Mouse (Mus musculus): ENCODE measurements at regions not wholly inside any gene's neighbourhood (a gene's known extent, or its start where the extent isn't known, plus 50 kb on each side); places are given as distances from the start of the nearest gene placed in this dataset.
"Not testable (repeated sequence)": the region's sequence is repeated elsewhere in the genome, so short reads cannot be mapped to it uniquely, and the experiment has no call there.

- DNase-seq, result no peak
These were observed 252.7 kb upstream of the Dcbld2 start for GRCm38 (mm10) chr16:58155538-58155937.

GRCm38 (mm10) chr16:58178744-58179401, 229.4 kb upstream of the Dcbld2 start:
- DNase-seq, result no peak

GRCm38 (mm10) chr16:58179981-58180380, 228.3 kb upstream of the Dcbld2 start:
- not testable (repeated sequence) for DNase-seq

GRCm38 (mm10) chr16:58194619-58195497, 213.4 kb upstream of the Dcbld2 start:
- DNase-seq, result no peak

GRCm38 (mm10) chr16:58211872-58212271, 196.4 kb upstream of the Dcbld2 start:
- peak; percentile 46 for DNase-seq

GRCm38 (mm10) chr16:58234686-58235085, 173.6 kb upstream of the Dcbld2 start:
- no peak for DNase-seq

- DNase-seq, result no peak
These were observed 171.4 kb upstream of the Dcbld2 start for GRCm38 (mm10) chr16:58236857-58237256.

GRCm38 (mm10) chr16:58276281-58276680, 132.0 kb upstream of the Dcbld2 start:
- no peak for DNase-seq

GRCm38 (mm10) chr16:58281474-58281873, 126.8 kb upstream of the Dcbld2 start:
- no peak for DNase-seq

- DNase-seq, result no peak
These were observed 113.8 kb upstream of the Dcbld2 start for GRCm38 (mm10) chr16:58294457-58294856.

GRCm38 (mm10) chr16:58295128-58295527, 113.1 kb upstream of the Dcbld2 start:
- no peak for DNase-seq

GRCm38 (mm10) chr16:58299495-58299894, 108.7 kb upstream of the Dcbld2 start:
- DNase-seq, result peak; percentile 77

GRCm38 (mm10) chr16:58300098-58300497, 108.1 kb upstream of the Dcbld2 start:
- DNase-seq, result no peak

- DNase-seq, result no peak
These were observed 104.7 kb upstream of the Dcbld2 start for GRCm38 (mm10) chr16:58303555-58303954.

GRCm38 (mm10) chr16:58316889-58317455, 91.3 kb upstream of the Dcbld2 start:
- no peak for DNase-seq

GRCm38 (mm10) chr16:58331087-58331486, 77.2 kb upstream of the Dcbld2 start:
- no peak for DNase-seq

GRCm38 (mm10) chr16:58343921-58344320, 64.3 kb upstream of the Dcbld2 start:
- no peak for DNase-seq

GRCm38 (mm10) chr16:58349354-58349753, 58.9 kb upstream of the Dcbld2 start:
- DNase-seq, result no peak

GRCm38 (mm10) chr16:58349802-58350201, 58.4 kb upstream of the Dcbld2 start:
- no peak for DNase-seq

- no peak for DNase-seq
These were observed 56.1 kb upstream of the Dcbld2 start for GRCm38 (mm10) chr16:58352156-58352555.

- DNase-seq, result peak; percentile 21
These were observed 53.7 kb upstream of the Dcbld2 start for GRCm38 (mm10) chr16:58354551-58354950.

Measured in heart, postnatal 4 days (tissue).